In the genomic region with DNA sequence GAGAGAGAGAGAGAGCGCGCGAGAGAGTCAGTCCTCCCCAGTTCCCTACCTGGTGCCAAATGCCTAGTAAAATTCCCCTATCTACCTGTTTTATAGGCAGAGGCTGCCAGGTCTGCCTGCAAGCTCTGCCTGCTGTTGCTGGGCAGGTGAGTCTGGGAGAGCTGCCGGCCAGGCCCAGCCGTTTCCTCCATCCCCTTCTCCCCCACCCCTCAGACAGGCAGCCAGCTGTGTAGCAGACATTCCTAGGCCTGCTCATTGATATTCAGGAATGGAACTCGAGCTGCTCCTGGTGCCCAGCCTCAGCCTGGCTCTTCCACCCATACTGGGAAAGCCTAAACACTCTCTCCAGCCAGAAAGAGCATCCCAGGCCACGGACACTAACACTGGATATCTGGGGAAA, we compare ENCODE assay signal across 11 mouse cellular contexts.
DNase-seq lines count a peak whose midpoint lies in the region; ATAC-seq and TF ChIP-seq lines count a peak whose summit lies in the region.
"Had no signal": no experiment of that assay in that cellular context is flagged by ENCODE, and none has a peak within 500 bp of the region (broad histone marks: within the 10 kb centered on the region; RNA-seq: fewer than 3 reads in every experiment).

No protein-coding gene starts in this region.

- H3K27ac ChIP-seq in embryonic facial prominence, embryonic 10.5 days (replicated peaks) = peak overlapping the region; percentile 54; the same call in 1 of the 2 replicates
- peak overlapping the region; percentile 56 for H3K27ac ChIP-seq in limb, embryonic 11.5 days (replicated peaks; ENCODE audit: low read depth, low read length)
- H3K27ac ChIP-seq: neural tube, embryonic 15.5 days had no signal

- no peak for TF ChIP-seq POLR2A in brain, embryonic 14.5 days (IDR thresholded peaks at IDR 0.05; ENCODE audit: borderline replicate concordance, extremely low read depth, insufficient read depth, insufficient read length, poor library complexity, severe bottlenecking)

- WGBS in embryonic facial prominence, embryonic 10.5 days = 32% methylated on average over 7 of the region's 7 CpGs
- WGBS in limb, embryonic 11.5 days = 20% methylated on average over 7 of the region's 7 CpGs

- H3K9me3 ChIP-seq in embryonic facial prominence, embryonic 10.5 days = no peaks in the 10 kb centered on the region
- no peaks in the 10 kb centered on the region for H3K9me3 ChIP-seq in limb, embryonic 11.5 days (ENCODE audit: control insufficient read depth, low read length)
- H3K9me3 ChIP-seq: neural tube, embryonic 15.5 days had no signal

- no peak for TF ChIP-seq CTCF in brain, embryonic 14.5 days (IDR thresholded peaks at IDR 0.05; ENCODE audit: borderline replicate concordance, extremely low read depth, insufficient read depth, insufficient read length)

- 0 out of 2 replicates have a peak overlapping the region, but pooled peaks have one; percentile 12 for H3K9ac ChIP-seq in limb, embryonic 11.5 days (ENCODE audit: low read length)
- H3K9ac ChIP-seq: neural tube, embryonic 15.5 days had no signal

- no peaks in the 10 kb centered on the region for H3K36me3 ChIP-seq in embryonic facial prominence, embryonic 10.5 days (replicated peaks)
- H3K36me3 ChIP-seq in limb, embryonic 11.5 days (ENCODE audit: control insufficient read depth, insufficient read depth, low read length) = no peaks in the 10 kb centered on the region
- H3K36me3 ChIP-seq: neural tube, embryonic 15.5 days had no signal

- peak; percentile 25 for DNase-seq in brain, embryonic 14.5 days (ENCODE audit: low read depth)
- peak; percentile 59 for DNase-seq in embryonic facial prominence, embryonic 10.5 days (ENCODE audit: low spot score)
- DNase-seq in kidney, adult 11 months = peak; percentile 66
- DNase-seq in limb, embryonic 11.5 days (ENCODE audit: low spot score) = peak; percentile 59
- no peak for DNase-seq in gastrocnemius, adult 18-20 months (ENCODE audit: low spot score)
- DNase-seq in thymus, postnatal 10 days (ENCODE audit: low spot score in 2 of 2) = no peak
- DNase-seq in urinary bladder, postnatal 4 days (ENCODE audit: low spot score in 2 of 2) = no peak
- DNase-seq: lung, postnatal 10 days; thymus, adult 18-20 months had no signal

- ATAC-seq in limb, embryonic 11.5 days (ENCODE audit: insufficient number of reproducible peaks, low FRiP score, low TSS enrichment, low read depth) = peak; percentile 73

- peaks cover 31% of the 10 kb centered on the region for H3K4me1 ChIP-seq in embryonic facial prominence, embryonic 10.5 days
- peaks cover 28% of the 10 kb centered on the region for H3K4me1 ChIP-seq in limb, embryonic 11.5 days (ENCODE audit: control insufficient read depth, insufficient read depth, low read length)

- no peak overlapping the region for H3K4me3 ChIP-seq in embryonic facial prominence, embryonic 10.5 days
- no peak overlapping the region for H3K4me3 ChIP-seq in limb, embryonic 11.5 days (ENCODE audit: low read depth, low read length)
- H3K4me3 ChIP-seq: erythroblast, embryonic 14.5 days; neural tube, embryonic 15.5 days had no signal

- no peak overlapping the region for H3K4me2 ChIP-seq in limb, embryonic 11.5 days (ENCODE audit: low read depth, severe bottlenecking)
- H3K4me2 ChIP-seq: neural tube, embryonic 15.5 days had no signal

- peaks cover 38% of the 10 kb centered on the region for H3K27me3 ChIP-seq in embryonic facial prominence, embryonic 10.5 days (replicated peaks; ENCODE audit: low read depth, poor library complexity, severe bottlenecking)
- no peaks in the 10 kb centered on the region for H3K27me3 ChIP-seq in limb, embryonic 11.5 days (ENCODE audit: control insufficient read depth, insufficient read depth, low read length)
- H3K27me3 ChIP-seq: neural tube, embryonic 15.5 days had no signal

Comparison
In these comparisons a context has a peak if more than half of its experiments do, and no peak if none do; other contexts are left out.
1. DNase-seq: peak in brain, embryonic 14.5 days (single experiment), embryonic facial prominence, embryonic 10.5 days (single experiment), kidney, adult 11 months (single experiment) and limb, embryonic 11.5 days (single experiment); none in gastrocnemius, adult 18-20 months (single experiment), thymus, postnatal 10 days (0 of 2) and urinary bladder, postnatal 4 days (0 of 2).